Mouse (Mus musculus) cortical plate, adult 2 months (tissue): ENCODE measurements around the gene Ap3d1. TPM values are rescaled to one million over a fixed set of nuclear protein-coding genes. Genes with fewer than 3 reads are reported as not detected.

Experiments
- H3K27ac ChIP-seq: fragments of 200-500 bp; 2 replicates; pipeline ENCODE4 v1.5.1; 2012; ENCODE audit warnings: low read length, control low read depth, inconsistent platforms; ENCODE audit not compliant: insufficient read depth
- H3K4me1 ChIP-seq: fragments of 200-500 bp; 2 replicates; pipeline ENCODE4 v1.6.1; 2011; ENCODE audit warnings: low read length; ENCODE audit not compliant: control insufficient read depth, insufficient read depth
- H3K4me3 ChIP-seq: fragments of 200-500 bp; 2 replicates; pipeline ENCODE4 v1.5.1; 2011; ENCODE audit warnings: mild to moderate bottlenecking, low read length, control low read depth; ENCODE audit not compliant: insufficient read depth
- CTCF ChIP-seq: fragments of 200-500 bp; IDR thresholded peaks from 2 replicates; pipeline ENCODE4 v1.5.1; 2011; ENCODE audit warnings: mild to moderate bottlenecking, control low read depth, low read length; ENCODE audit not compliant: insufficient read depth; ENCODE audit errors: extremely low read depth
- POLR2A ChIP-seq: fragments of 200-500 bp; IDR thresholded peaks from 2 replicates; pipeline ENCODE4 v1.6.1; 2011; ENCODE audit warnings: mild to moderate bottlenecking, low read length, control low read depth; ENCODE audit not compliant: insufficient read depth; ENCODE audit errors: extremely low read depth
- polyA plus RNA-seq: library from polyadenylated mRNA; depleted of rRNA; stranded (reverse); fragments of >200 nt; gene quantifications from 2 replicates; pipeline ENCODE4 v1.2.3, GENCODE M21; 2012

Gene Ap3d1
- polyA plus RNA-seq, 1 experiment = 157 TPM

DNA sequence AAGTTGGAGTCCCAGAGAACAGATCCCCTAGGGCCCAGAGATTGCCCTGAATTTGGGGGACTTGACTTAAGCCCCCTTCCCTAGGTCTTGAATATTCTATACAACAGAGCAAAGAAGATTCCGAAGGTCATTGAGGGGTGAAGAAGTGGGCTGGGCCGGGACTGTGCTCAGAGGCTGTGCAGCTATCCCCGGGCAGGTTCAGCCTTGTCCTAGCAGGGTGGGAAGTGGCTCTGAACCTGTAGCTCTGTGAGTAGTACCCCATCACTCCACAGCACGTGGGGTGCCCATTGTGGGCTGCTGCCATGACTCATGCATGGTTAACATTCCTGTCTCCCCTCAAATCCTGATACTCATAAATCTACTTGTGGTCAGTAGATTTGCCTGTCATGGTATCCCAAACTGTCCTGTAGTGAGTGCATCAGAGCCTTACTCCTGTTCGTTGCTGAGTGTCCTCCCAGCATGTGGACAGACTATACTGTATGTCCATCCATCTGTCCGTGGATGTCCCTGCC is 34.4 kb upstream of the Ap3d1 start:
- Histone ChIP-seq H3K27ac (no peak overlapping the region), H3K4me3 (no peak overlapping the region), H3K4me1 (peaks cover 14% of the 10 kb centered on the region)
- TF ChIP-seq CTCF = no peak
- TF ChIP-seq POLR2A = no peak

DNA sequence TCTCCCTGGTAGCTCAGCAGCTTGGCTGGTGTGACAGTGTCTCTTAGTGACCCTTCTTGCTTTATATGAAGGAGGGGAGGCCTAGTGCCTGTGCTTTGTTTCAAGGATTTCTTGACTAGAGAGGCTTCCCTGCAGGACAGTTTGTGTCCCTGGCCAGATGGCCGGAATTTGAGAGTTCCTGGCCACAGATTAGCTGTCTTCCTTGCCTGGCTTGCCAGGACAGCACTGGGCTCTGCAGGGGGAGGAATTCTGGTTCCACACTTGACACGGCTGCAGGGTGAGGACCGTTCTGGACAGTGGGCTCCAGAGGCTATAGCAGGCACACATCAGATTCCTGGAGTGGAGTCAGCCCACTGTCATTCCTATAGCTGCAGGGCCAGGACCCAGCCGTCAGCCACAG is 33.7 kb upstream of the Ap3d1 start:
- H3K4me1 ChIP-seq = peaks cover 14% of the 10 kb centered on the region
- H3K4me3 ChIP-seq = no peak overlapping the region
- TF ChIP-seq CTCF (no peak), POLR2A (no peak)
- no peak overlapping the region for H3K27ac ChIP-seq

DNA sequence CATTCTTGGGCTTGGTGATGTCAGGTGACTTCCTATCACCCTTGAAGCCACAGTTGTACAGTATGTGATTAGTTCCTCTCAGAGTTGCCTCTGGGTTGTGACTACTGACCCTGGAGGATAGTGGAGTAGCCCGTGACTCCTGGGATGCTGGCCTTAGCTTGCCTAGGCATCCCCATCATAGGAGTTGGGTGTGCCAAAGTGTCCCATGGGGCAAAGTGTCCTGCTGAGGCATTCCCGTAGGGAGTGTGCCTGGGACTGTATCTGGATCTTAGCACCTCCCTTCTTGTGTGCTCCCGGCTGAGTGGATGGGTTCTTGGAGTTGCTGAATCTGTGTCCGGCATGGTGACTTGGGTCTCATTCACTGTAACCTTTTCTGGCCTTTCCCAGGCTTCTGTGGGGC is 32.9 kb upstream of the Ap3d1 start:
- H3K4me3 ChIP-seq = no peak overlapping the region
- TF ChIP-seq CTCF = no peak
- no peak for TF ChIP-seq POLR2A
- H3K27ac ChIP-seq = no peak overlapping the region
- H3K4me1 ChIP-seq = peaks cover 14% of the 10 kb centered on the region

DNA sequence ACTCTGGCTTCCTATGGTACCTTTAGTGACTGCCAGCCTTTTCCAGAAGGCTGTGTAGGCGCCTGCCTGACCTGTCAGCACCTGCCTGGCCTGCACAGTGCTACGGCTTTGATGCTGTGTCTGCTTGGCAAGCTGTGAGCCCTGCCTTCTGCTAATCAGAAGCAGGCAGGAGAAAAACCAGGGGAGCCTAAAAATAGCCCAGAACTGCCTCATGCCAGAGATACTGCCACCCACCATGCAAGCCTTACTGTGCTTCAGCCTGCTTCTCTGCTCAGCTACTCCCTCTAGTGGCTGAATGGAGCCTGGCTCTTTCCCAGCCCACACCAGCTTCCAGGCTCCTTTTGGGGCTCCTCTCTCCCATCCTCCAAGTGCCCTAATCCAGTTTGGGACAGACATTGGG is 32.5 kb upstream of the Ap3d1 start:
- no peak overlapping the region for H3K4me3 ChIP-seq
- TF ChIP-seq POLR2A = no peak
- TF ChIP-seq CTCF = peak; percentile 96
- H3K27ac ChIP-seq = peak overlapping the region; percentile 40
- H3K4me1 ChIP-seq = peaks cover 14% of the 10 kb centered on the region

DNA sequence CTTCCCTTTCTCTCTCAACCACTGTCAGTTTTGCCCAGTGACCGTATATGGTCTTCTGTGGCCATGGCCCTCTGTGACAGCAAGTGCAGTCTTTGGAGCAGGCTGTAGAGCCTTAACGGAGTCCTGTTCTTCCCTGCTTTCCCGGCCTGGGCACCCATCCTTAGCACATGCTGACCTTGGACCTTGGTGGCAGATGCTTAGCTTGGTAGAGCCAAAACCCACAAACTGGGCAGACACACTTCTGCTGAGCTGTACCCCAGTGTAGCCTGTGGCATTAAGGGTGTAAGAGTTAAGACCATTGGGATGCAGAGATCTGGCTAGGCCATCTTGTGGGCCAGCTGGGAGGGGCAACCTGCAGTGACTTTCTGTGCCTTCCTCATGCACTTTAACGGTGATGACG is 31.8 kb upstream of the Ap3d1 start:
- Histone ChIP-seq H3K4me1 (peaks cover 14% of the 10 kb centered on the region), H3K27ac (peak overlapping the region; percentile 40), H3K4me3 (no peak overlapping the region)
- TF ChIP-seq CTCF = no peak
- TF ChIP-seq POLR2A = no peak

DNA sequence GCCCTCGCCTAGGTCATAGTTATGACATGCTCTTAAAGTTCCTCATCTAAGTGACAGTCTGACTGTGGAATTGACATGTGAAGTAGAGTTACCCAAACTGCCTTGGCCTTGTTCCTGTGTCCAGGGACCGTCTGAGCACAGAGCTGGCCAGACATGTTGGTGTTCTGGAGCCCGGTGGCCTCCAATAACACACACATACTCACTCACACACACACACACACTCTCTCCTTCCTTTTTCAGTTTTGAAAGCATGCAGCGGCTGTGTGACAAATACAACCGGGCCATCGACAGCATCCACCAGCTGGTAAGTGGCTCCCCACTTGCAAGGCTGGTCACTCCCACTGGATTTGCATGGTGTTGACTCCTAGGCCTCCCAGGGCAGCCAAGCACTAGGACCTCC is 26.3 kb upstream of the Ap3d1 start:
- Histone ChIP-seq H3K27ac (no peak overlapping the region), H3K4me1 (peaks cover 8% of the 10 kb centered on the region), H3K4me3 (no peak overlapping the region)
- no peak for TF ChIP-seq CTCF
- TF ChIP-seq POLR2A = no peak

DNA sequence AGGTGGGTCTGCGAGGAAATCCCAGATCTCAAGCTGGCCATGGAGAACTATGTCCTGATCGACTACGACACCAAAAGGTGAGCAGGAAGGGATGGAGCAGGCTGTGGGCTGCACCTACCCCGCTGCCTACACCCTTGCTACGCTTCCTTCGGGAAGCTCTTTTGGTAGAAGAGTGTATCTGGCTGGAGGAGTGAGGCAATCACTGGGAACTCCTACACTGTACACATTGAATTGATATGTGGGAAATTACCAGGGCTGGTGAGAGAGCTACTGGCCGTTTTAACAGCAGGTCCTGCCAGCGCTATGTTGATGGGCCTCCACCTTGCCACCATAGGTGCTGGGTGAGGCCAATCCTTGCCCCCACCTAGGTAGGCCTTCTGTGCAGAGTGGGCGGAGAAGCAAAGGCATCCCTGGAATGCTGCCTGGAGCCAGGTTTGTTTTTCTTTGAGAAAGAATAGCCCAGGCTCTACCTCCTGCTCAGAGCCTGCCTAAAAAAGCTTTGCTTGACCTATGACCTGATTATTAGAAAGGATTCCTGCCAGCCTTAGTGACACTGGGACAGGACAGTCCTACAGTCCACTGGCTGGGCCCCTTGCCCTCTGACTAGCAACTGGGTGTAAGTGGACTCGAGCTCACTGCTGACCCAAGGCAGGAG is 24.2 kb upstream of the Ap3d1 start:
- peaks cover 8% of the 10 kb centered on the region for H3K4me1 ChIP-seq
- TF ChIP-seq POLR2A (no peak), CTCF (no peak)

DNA sequence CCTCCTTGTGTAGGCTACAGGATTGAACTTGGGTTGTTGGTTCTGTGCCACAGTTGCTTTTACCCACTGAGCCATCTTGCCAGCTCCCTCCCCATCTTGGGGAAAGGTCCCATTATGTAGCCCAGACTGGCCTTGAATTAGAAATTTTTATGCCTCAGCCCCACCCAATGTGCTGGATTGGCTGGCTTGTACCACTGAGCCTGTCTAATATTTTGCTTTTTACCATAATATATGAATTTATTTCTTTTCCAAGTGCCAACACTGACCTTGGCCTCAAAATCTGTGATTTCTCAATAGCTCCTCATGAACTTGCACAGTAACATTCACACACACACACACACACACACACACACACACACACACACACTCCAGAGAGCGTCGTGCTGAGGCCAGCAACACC is 23.7 kb upstream of the Ap3d1 start:
- H3K4me3 ChIP-seq = no peak overlapping the region
- TF ChIP-seq POLR2A = no peak
- no peak for TF ChIP-seq CTCF

More for the DNA sequence above, 24.2 kb upstream of the Ap3d1 start:
- Histone ChIP-seq H3K4me3 (no peak overlapping the region), H3K27ac (peak overlapping the region; percentile 21; the same call in 1 of the 2 replicates)

DNA sequence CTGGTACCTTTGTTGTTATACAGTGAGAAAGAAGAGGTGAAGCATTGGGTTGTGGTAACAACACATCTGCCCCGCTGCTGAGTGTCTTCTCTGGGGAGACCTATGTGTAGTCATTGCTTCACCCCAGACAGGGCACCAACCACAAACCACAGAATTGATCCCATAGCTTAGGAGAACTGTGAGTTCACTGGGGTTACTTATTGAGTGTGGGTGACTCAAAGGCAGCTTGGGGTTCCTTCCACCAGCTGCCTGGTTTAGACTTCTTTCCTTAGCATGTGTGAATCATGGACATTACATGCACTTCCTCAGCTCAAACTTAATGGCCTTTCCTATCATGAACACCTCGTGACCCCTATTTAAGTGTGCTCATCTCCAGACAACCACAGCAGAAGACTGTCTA is 21.4 kb upstream of the Ap3d1 start:
- peaks cover 16% of the 10 kb centered on the region for H3K4me1 ChIP-seq
- TF ChIP-seq POLR2A (no peak), CTCF (no peak)

More for the DNA sequence above, 23.7 kb upstream of the Ap3d1 start:
- Histone ChIP-seq H3K4me1 (peaks cover 9% of the 10 kb centered on the region), H3K27ac (peak overlapping the region; percentile 6; the same call in 1 of the 2 replicates)

DNA sequence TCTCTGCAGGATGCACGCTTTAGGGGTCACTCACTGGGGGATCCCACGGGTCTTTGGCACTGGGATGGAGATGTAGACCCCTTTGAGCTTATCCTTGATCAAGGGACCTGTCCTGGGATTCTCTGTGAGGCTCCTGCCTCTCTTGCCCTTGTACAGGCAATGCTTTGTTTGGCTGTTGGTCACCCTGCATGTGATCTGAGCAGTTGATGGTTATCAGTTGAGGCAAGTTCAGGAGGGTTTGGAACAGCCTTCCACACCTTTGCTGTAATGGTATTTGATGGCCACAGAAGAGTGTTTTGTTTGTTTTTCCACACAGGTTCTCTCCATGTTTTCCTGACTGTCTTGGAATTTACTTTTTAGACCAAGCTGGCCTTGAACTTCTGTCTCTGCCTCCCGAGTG is 19.8 kb upstream of the Ap3d1 start:
- peaks cover 31% of the 10 kb centered on the region for H3K4me1 ChIP-seq
- no peak for TF ChIP-seq CTCF
- TF ChIP-seq POLR2A = no peak
- H3K4me3 ChIP-seq = no peak overlapping the region
- H3K27ac ChIP-seq = no peak overlapping the region

More for the DNA sequence above, 21.4 kb upstream of the Ap3d1 start:
- no peak overlapping the region for H3K27ac ChIP-seq
- no peak overlapping the region for H3K4me3 ChIP-seq
